Mouse (Mus musculus) frontal cortex, postnatal 25 days (tissue): ENCODE data around the gene Tm9sf2.
"Not testable (repeated sequence)": the region's sequence is repeated elsewhere in the genome, so short reads cannot be mapped to it uniquely, and the experiment has no call there.

ENCODE experiments used
- DNase-seq, 2 experiments: peaks; one replicate each; pipeline ENCODE4 v3.0.0; 2022; ENCODE audit warnings: low spot score in 2 of 2

Tm9sf2 gene

GRCm38 (mm10) chr14:122099584-122099983 is 7.3 kb upstream of the Tm9sf2 start:
- no peak for DNase-seq

GRCm38 (mm10) chr14:122101890-122102289 is 4.9 kb upstream of the Tm9sf2 start:
- not testable (repeated sequence) for DNase-seq

GRCm38 (mm10) chr14:122104881-122105280 is 2.0 kb upstream of the Tm9sf2 start:
- DNase-seq, result peak; percentile 74 to 86

GRCm38 (mm10) chr14:122105391-122106285 is 1.2 kb upstream of the Tm9sf2 start:
- DNase-seq, result peak in 1 of 2 experiments; percentile 15

- DNase-seq, result no peak
Observed at GRCm38 (mm10) chr14:122107481-122108214, 810 bp downstream of the Tm9sf2 start.

GRCm38 (mm10) chr14:122111681-122112080 is 4.8 kb downstream of the Tm9sf2 start:
- no peak for DNase-seq

- no peak for DNase-seq
Observed at GRCm38 (mm10) chr14:122112311-122112710, 5.5 kb downstream of the Tm9sf2 start.

GRCm38 (mm10) chr14:122116200-122116599 is 9.4 kb downstream of the Tm9sf2 start:
- no peak for DNase-seq

GRCm38 (mm10) chr14:122130111-122130797 is 23.4 kb downstream of the Tm9sf2 start:
- no peak for DNase-seq

- no peak for DNase-seq
Observed at GRCm38 (mm10) chr14:122131644-122132043, 24.8 kb downstream of the Tm9sf2 start.

GRCm38 (mm10) chr14:122136368-122136928 is 29.6 kb downstream of the Tm9sf2 start:
- no peak for DNase-seq

- DNase-seq, result no peak
Observed at GRCm38 (mm10) chr14:122137234-122137633, 30.4 kb downstream of the Tm9sf2 start.

- no peak for DNase-seq
Observed at GRCm38 (mm10) chr14:122140126-122140525, 33.3 kb downstream of the Tm9sf2 start.

- no peak for DNase-seq
Observed at GRCm38 (mm10) chr14:122143585-122144269, 36.9 kb downstream of the Tm9sf2 start.

GRCm38 (mm10) chr14:122145374-122145773 is 38.5 kb downstream of the Tm9sf2 start:
- no peak for DNase-seq

GRCm38 (mm10) chr14:122150616-122151015 is 43.8 kb downstream of the Tm9sf2 start:
- no peak for DNase-seq

- no peak for DNase-seq
Observed at GRCm38 (mm10) chr14:122157738-122158137, 50.9 kb downstream of the Tm9sf2 start.

GRCm38 (mm10) chr14:122160916-122161315 is 54.1 kb downstream of the Tm9sf2 start:
- DNase-seq, result no peak

- DNase-seq, result no peak
Observed at GRCm38 (mm10) chr14:122168912-122169311, 62.1 kb downstream of the Tm9sf2 start.

- DNase-seq, result no peak
Observed at GRCm38 (mm10) chr14:122170202-122170781, 63.5 kb downstream of the Tm9sf2 start.

GRCm38 (mm10) chr14:122171031-122171430 is 64.2 kb downstream of the Tm9sf2 start:
- DNase-seq, result no peak
